Mouse (Mus musculus): ENCODE measurements around the gene Mgrn1. TPM values are rescaled to one million over a fixed set of nuclear protein-coding genes. Genes with fewer than 3 reads are reported as not detected.
A peak's percentile ranks its signal among the peaks of the same experiment; 100 is the strongest.

The Mgrn1 gene
- polyA plus RNA-seq (2015; fragmentation: Nextera tagmentation; extraction: Ambion mirVana), result 31.1 and 31.7 TPM in 2 replicates

- peak; percentile 77 for DNase-seq (ENCODE audit: low spot score)
Observed at GRCm38 (mm10) chr16:4885760-4886689, at the start of gene Mgrn1. Gene Mgrn1 (plus strand): TSS chr16:4886249.

DNA sequence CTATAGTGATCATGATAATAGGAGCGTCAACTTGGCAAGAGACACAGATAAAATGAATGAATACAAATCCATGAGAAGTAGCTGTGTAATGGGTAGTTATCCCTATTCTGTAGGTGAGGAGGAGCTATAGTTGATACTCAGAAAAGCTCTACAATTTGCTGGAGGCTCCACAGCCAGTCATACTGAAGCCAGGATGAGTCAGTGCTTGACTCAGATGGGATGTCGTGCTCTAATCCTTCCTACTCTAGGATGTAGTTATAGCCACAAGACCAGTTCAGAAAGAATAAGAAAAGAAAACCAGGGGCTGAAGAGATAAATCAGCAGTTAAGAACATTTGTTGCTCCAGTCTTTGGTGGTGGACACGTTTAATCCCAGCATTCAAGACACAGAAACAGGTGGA, 48.4 kb upstream of the Mgrn1 start:
- no peak for DNase-seq (ENCODE audit: low spot score)

- no peak for DNase-seq (ENCODE audit: low spot score)
Observed at GRCm38 (mm10) chr16:4839552-4839951, 46.5 kb upstream of the Mgrn1 start.

DNA sequence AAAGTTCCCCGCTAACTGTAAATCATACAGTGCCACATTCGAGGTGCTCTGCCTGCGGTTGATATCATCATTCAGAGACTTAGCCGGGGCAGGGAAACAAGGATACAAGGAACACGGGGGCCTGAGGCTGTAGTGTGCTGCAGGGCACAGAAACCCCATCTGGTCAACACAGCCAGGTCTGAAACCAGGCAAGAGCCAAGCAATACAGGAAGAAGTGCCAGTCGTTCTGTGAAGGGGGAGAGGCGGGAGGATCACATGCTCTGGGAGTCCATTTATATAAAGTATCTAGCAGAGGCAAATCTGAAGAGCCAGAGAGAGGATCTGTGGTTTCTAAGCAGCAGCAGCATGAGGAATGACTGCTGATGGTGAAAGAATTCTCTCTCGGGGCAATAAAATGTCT, 45.8 kb upstream of the Mgrn1 start:
- no peak for DNase-seq (ENCODE audit: low spot score)

DNA sequence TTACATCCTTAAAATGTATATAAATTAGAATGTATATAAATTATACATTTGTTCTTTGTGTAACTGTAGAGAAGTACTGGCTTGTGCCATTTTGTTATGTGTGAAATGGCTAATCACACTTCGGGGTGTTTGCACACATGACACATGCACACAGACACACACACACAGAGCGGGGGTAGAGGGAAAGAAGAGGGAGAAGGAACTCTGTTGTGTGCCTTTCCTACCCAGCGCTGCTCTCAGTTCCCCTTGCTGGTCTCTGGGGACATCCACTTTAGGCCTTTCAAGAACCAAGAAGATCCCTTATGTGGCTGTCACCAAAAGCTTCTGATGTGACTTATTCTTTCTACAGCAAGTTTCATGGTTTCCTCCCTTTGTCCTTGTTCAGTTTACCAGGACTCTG, 39.0 kb upstream of the Mgrn1 start:
- no peak for DNase-seq (ENCODE audit: low spot score)

- DNase-seq (ENCODE audit: low spot score), result no peak
Observed at GRCm38 (mm10) chr16:4848090-4848489, 38.0 kb upstream of the Mgrn1 start.

DNA sequence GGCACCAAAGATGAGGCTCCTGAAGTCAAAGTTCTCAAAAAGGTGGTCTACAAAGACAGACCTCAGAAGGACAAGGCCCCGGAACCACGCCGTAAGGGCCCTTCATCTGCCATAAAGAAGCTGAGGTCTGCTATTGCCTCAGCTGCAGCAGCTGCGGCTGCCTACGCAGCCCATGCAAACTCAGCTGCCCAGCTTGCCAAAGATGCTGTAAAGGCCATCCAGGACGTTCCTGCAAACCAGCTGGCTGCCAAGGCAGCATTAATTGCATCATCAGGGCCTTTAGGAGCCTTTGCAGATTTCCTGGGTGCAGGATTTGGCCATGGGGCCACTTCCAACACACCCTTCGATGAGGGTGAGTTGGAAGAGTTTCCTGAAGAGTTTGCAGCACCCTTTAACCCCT, 35.7 kb upstream of the Mgrn1 start:
- DNase-seq (ENCODE audit: low spot score), result no peak

GRCm38 (mm10) chr16:4850938-4851628, 35.0 kb upstream of the Mgrn1 start:
- DNase-seq (ENCODE audit: low spot score), result no peak

DNA sequence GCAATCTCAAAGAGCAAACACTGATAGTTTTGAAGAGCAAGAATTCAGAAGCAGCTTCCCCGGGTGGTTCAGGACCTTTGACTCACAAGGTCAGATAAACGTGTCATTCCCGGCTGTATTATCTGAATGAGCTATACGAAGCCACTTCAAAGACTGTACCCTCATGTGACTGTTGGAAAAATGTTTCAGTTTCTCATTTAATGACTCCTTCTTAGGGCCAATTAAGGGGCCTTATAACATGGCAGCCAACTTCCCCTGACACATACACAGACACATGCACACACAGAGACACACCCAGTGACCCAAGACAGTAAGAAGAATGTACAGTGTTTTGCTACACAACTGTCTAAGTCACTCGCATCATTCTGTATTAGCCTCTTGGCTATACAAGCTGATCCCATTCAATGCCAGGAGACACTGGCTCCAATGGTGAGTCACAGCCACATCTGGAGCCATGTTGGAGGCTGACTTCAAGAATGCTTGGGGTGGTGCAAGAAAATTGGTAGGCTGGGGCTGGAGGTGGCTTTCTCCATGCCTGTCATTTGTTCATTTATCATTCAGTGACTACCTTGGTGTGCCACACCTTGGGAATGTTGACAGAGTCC, 30.9 kb upstream of the Mgrn1 start:
- DNase-seq (ENCODE audit: low spot score), result no peak

- DNase-seq (ENCODE audit: low spot score), result no peak
Observed at GRCm38 (mm10) chr16:4861392-4861791, 24.7 kb upstream of the Mgrn1 start.

DNA sequence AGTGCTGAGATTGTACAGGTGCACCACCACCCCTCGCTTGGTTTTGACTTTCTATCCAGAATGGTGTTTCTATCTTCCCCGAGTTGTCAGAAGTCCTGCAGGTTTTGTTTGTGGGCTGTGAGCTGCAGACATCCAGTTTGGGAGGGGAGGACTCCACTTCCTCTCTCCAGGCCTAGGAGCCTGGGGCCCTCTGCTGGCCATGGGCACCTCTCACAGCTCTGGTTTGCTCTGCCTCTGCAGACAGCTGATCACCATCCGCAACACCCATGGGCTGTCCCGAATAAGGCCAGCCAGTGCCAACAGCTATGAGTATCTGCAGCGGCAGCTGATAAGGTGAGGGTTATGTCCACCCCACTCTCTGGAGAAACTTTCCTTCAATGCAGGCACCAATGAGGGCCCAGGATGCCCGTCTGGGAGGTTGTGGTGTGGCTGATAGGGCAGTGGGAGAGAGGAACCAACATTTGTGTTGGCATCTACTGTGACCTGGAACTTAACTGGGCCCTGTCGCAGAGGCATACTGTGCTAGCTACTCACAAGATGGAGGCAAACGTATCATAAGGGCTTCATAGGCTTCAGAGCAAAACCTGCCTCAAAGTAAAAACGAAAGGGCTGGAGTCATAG, 23.1 kb upstream of the Mgrn1 start:
- peak; percentile 77 for DNase-seq (ENCODE audit: low spot score)

GRCm38 (mm10) chr16:4863742-4864141, 22.3 kb upstream of the Mgrn1 start:
- no peak for DNase-seq (ENCODE audit: low spot score)

DNA sequence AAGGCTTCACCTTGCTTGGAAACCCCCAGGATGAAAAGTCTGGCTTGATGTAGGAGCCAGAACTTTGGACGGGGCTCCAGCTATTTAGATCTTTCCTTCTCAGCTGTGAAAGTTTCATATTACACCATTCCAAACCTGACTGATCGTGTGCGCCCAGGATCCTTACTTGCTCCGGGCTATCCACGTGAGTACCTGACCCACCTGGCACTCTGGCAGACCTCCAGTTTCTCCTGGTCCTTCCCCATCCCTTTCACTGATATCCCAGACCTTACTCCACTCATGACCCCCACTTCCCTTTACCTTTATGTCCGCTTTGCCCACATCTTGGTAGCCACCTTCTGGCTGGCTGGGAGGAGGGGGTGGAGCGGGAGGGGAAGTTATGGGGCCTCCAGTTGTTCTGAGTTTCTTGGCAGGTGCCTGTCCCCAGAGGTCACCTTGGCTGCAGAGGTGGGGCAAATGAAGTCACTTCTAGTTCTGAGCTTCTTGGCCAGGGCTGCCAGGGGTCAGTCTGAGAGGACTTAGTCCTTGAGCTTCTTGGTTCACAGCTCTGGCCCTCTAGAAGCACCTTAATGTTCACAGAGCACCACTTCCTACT, 19.9 kb upstream of the Mgrn1 start:
- DNase-seq (ENCODE audit: low spot score), result no peak

GRCm38 (mm10) chr16:4870490-4870889, 15.6 kb upstream of the Mgrn1 start:
- no peak for DNase-seq (ENCODE audit: low spot score)

- DNase-seq (ENCODE audit: low spot score), result no peak
Observed at GRCm38 (mm10) chr16:4871926-4872325, 14.1 kb upstream of the Mgrn1 start.

DNA sequence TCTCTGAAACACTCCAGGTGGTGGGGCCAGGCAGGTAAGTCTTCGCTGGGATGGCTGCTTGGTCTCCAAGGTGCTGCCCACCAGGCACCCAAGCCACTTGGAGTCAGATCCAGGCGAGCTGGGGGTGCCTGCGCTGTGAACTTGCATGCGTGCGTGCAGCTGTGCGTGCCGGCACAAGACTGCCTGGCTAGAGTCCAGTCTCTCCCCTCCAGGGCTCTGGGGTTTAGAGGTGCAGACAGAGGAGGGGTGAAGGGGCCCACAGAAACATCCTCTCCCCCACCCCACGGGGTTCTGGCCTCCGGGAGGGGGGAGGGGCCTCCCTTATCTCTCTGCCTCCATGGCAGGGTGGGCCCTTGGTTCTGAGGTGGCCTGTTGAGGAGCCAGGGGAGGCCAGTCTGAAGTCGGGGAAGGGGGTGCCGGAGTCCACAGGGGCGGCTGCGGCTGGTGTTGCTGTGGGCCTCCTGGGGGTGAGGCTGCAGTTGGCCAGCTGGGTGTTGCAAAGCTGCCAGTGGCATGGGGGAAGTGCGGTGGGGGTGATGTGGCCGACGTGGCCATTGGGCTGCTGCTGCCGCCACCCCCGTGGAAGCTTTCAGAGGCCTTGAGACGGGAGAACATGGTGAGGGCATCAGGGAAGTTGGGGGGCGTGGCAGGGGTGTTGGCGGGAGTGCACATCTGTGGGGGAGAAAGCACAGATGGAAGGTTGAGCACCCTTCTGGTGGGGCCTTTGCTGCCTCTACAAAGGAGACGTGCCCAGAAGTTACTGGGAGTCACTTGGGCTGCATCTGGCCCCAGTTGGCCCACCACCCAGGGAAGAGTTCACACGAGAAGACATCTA, 10.6 kb upstream of the Mgrn1 start:
- no peak for DNase-seq (ENCODE audit: low spot score)

DNA sequence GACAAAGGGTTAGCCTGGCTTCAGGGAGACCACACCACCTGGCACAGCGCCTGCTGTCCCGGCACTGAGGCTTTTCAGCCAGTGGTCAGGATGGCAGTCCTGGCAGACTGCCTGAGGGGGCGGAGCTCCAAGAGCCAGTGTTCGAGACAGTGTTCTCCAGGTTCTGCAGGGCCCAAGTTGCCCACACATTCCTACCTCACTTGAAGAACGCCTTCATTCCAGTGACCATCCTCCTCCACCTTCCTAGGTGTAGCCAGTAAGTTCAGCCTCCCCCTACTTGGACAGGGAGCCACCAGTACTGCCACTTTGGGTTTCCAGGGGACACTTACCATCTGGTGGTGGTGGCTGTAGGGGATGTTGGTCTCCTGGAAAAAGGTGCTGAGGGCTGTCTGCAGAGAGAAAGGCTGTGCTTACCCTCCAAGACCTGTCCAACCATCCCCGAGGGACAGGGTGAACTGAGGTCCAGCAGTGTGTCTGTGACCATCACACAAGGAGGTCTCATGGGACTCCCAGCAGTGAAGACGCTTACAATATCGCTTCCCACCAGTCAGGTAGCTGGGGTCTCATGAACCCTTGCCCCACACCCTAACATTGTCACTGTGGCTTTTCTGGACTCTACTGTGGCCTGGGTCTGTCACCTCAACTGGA, 9.9 kb upstream of the Mgrn1 start:
- no peak for DNase-seq (ENCODE audit: low spot score)

GRCm38 (mm10) chr16:4877195-4877594, 8.9 kb upstream of the Mgrn1 start:
- DNase-seq (ENCODE audit: low spot score), result no peak

DNA sequence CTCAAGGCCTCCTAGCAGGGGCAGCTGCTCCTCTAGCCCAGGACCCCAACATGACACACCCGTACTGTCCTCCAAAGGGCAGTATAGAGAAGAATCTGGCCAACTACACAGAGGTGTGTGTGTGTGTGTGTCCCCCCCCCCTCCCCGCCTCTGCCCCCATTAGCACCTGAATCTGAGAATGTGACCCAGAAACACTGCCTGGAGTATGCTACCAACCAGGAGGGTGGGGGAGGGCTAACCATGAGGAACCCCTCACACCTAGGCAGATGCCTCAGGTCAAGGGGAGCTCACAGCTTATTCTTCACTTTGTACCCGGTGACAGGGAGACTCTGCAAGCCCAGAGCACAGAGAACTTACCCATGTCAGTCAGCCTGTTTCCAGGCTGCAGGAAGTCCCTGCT, 8.3 kb upstream of the Mgrn1 start:
- no peak for DNase-seq (ENCODE audit: low spot score)

Data from thymus, postnatal 0 days (tissue).